Mouse (Mus musculus) CH12.LX (cell line): ENCODE measurements at regions not wholly inside any gene's neighbourhood (a gene's known extent, or its start where the extent isn't known, plus 50 kb on each side); places are given as distances from the start of the nearest gene placed in this dataset.

Experiments used
- DNase-seq: peaks from one replicate; pipeline ENCODE4 v3.0.0-alpha.2; 2013; ENCODE audit errors: extremely low read depth
- H3K27ac ChIP-seq: 2 replicates; pipeline ENCODE4 v1.5.1; 2012; ENCODE audit warnings: low read depth, mild to moderate bottlenecking, control low read depth, moderate library complexity; ENCODE audit not compliant: insufficient read depth
- H3K27me3 ChIP-seq: replicated peaks from 2 replicates; pipeline ENCODE3; 2012; ENCODE audit warnings: inconsistent platforms
- H3K36me3 ChIP-seq, 2 experiments: replicated peaks in 1 of 2; 2 replicates each; pipeline versions ENCODE3 to v1.6.1; 2012; ENCODE audit warnings: inconsistent platforms in 1 of 2, low read length in 1 of 2, mild to moderate bottlenecking in 1 of 2, mixed read lengths in 1 of 2, moderate library complexity in 1 of 2; ENCODE audit not compliant: control insufficient read depth in 1 of 2, insufficient read depth in 1 of 2
- H3K4me1 ChIP-seq, 2 experiments: 2 replicates each; pipeline ENCODE4 v1.6.1; 2012; ENCODE audit warnings: inconsistent platforms in 1 of 2, moderate library complexity in 1 of 2; ENCODE audit not compliant: insufficient read depth in 2 of 2, control insufficient read depth in 1 of 2
- H3K4me2 ChIP-seq: 2 replicates; pipeline ENCODE4 v1.6.1; 2012; ENCODE audit warnings: low read depth, mild to moderate bottlenecking, control low read depth; ENCODE audit not compliant: poor library complexity, insufficient read depth, severe bottlenecking
- H3K4me3 ChIP-seq, 3 experiments: fragments of 150-350 bp in 1 of 3; sonication (generic) in 1 of 3; replicated peaks in 1 of 3; 2 replicates each; pipeline versions ENCODE3 to v1.5.1; 2011 to 2012; ENCODE audit warnings: low read depth in 2 of 3, low read length in 2 of 3, mild to moderate bottlenecking in 2 of 3, moderate library complexity in 2 of 3, control low read depth in 1 of 3, improper control_type of control experiment in 1 of 3, inconsistent platforms in 1 of 3, mixed read lengths in 1 of 3; ENCODE audit not compliant: poor library complexity in 1 of 3
- H3K79me2 ChIP-seq: replicated peaks from 2 replicates; pipeline ENCODE4 v1.6.1; 2012; ENCODE audit warnings: mild to moderate bottlenecking, moderate library complexity; ENCODE audit not compliant: control insufficient read depth, poor library complexity, insufficient read depth, severe bottlenecking; ENCODE audit errors: extremely low read depth
- H3K9ac ChIP-seq: 2 replicates; pipeline ENCODE4 v1.6.1; 2012; ENCODE audit warnings: low read depth, mild to moderate bottlenecking, control low read depth, moderate library complexity; ENCODE audit not compliant: insufficient read depth
- H3K9me3 ChIP-seq: replicated peaks from 2 replicates; pipeline ENCODE3; 2012; ENCODE audit warnings: low read length, inconsistent platforms, mixed read lengths
- BHLHE40 ChIP-seq: IDR thresholded peaks from 2 replicates; pipeline ENCODE4 v1.6.1; 2011; ENCODE audit warnings: mild to moderate bottlenecking, low read depth, low read length, improper control_type of control experiment
- CHD1 ChIP-seq: IDR thresholded peaks from 2 replicates; pipeline ENCODE4 v1.6.1; 2012; ENCODE audit warnings: low read depth, low read length, improper control_type of control experiment, inconsistent platforms
- CHD2 ChIP-seq: IDR thresholded peaks from 2 replicates; pipeline ENCODE4 v1.6.1; 2011; ENCODE audit warnings: low read length, improper control_type of control experiment
- E2F4 ChIP-seq: IDR thresholded peaks from 2 replicates; pipeline ENCODE4 v1.6.1; 2011; ENCODE audit warnings: low read depth, low read length, improper control_type of control experiment; ENCODE audit not compliant: insufficient replicate concordance
- ETS1 ChIP-seq: conservative IDR thresholded peaks from 2 replicates; pipeline ENCODE4 v1.6.1; 2012; ENCODE audit warnings: low read depth, mild to moderate bottlenecking, inconsistent platforms, low read length, improper control_type of control experiment, moderate library complexity
- HCFC1 ChIP-seq: IDR thresholded peaks from 2 replicates; pipeline ENCODE4 v1.6.1; 2012; ENCODE audit warnings: low read depth, mild to moderate bottlenecking, inconsistent platforms, low read length, improper control_type of control experiment
- JUN ChIP-seq: IDR thresholded peaks from 2 replicates; pipeline ENCODE4 v1.6.1; 2011; ENCODE audit warnings: low read depth, mild to moderate bottlenecking, low read length, improper control_type of control experiment, moderate library complexity; ENCODE audit not compliant: insufficient read depth
- JUND ChIP-seq: conservative IDR thresholded peaks from 2 replicates; pipeline ENCODE4 v1.6.1; 2011; ENCODE audit warnings: low read depth, low read length, improper control_type of control experiment
- KAT2A ChIP-seq: IDR thresholded peaks from 2 replicates; pipeline ENCODE4 v1.6.1; 2012; ENCODE audit warnings: low read length, improper control_type of control experiment, inconsistent platforms; ENCODE audit not compliant: insufficient replicate concordance
- MAFK ChIP-seq: IDR thresholded peaks from 2 replicates; pipeline ENCODE4 v1.6.1; 2011; ENCODE audit warnings: low read length, improper control_type of control experiment; ENCODE audit not compliant: insufficient replicate concordance
- MEF2A ChIP-seq: IDR thresholded peaks from 2 replicates; pipeline ENCODE4 v1.6.1; 2014; ENCODE audit warnings: low read depth, mild to moderate bottlenecking, inconsistent platforms, low read length, improper control_type of control experiment, borderline replicate concordance
- NELFE ChIP-seq: IDR thresholded peaks from 2 replicates; pipeline ENCODE4 v1.6.1; 2011; ENCODE audit warnings: low read depth, low read length, improper control_type of control experiment
- PAX5 ChIP-seq: IDR thresholded peaks from 2 replicates; pipeline ENCODE4 v1.6.1; 2012; ENCODE audit warnings: low read length, inconsistent platforms, mixed read lengths
- RCOR1 ChIP-seq: conservative IDR thresholded peaks from 2 replicates; pipeline ENCODE4 v1.6.1; 2012; ENCODE audit warnings: low read depth, mild to moderate bottlenecking, inconsistent platforms, low read length, improper control_type of control experiment
- SIN3A ChIP-seq: IDR thresholded peaks from 2 replicates; pipeline ENCODE4 v1.6.1; 2012; ENCODE audit warnings: low read length, improper control_type of control experiment, inconsistent platforms
- TBP ChIP-seq: conservative IDR thresholded peaks from 2 replicates; pipeline ENCODE4 v1.6.1; 2011; ENCODE audit warnings: low read depth, low read length, improper control_type of control experiment
- TCF12 ChIP-seq: IDR thresholded peaks from 2 replicates; pipeline ENCODE4 v1.6.1; 2014; ENCODE audit warnings: low read depth, mild to moderate bottlenecking, inconsistent platforms, low read length, improper control_type of control experiment
- UBTF ChIP-seq: IDR thresholded peaks from 2 replicates; pipeline ENCODE4 v1.6.1; 2012; ENCODE audit warnings: low read depth, mild to moderate bottlenecking, inconsistent platforms, low read length, improper control_type of control experiment, moderate library complexity
- USF1 ChIP-seq: IDR thresholded peaks from 2 replicates; pipeline ENCODE4 v1.6.1; 2014; ENCODE audit warnings: low read depth, mild to moderate bottlenecking, inconsistent platforms, low read length, improper control_type of control experiment
- USF2 ChIP-seq: conservative IDR thresholded peaks from 2 replicates; pipeline ENCODE4 v1.6.1; 2011; ENCODE audit warnings: low read depth, low read length, improper control_type of control experiment
- ZC3H11A ChIP-seq: IDR thresholded peaks from 2 replicates; pipeline ENCODE4 v1.6.1; 2012; ENCODE audit warnings: low read depth, mild to moderate bottlenecking, inconsistent platforms, low read length, improper control_type of control experiment
- ZKSCAN1 ChIP-seq: IDR thresholded peaks from 2 replicates; pipeline ENCODE4 v1.6.1; 2012; ENCODE audit warnings: low read depth, inconsistent platforms, low read length, improper control_type of control experiment, borderline replicate concordance
- ZMIZ1 ChIP-seq: IDR thresholded peaks from 2 replicates; pipeline ENCODE4 v1.6.1; 2012; ENCODE audit warnings: low read depth, mild to moderate bottlenecking, inconsistent platforms, low read length, improper control_type of control experiment
- ZNF384 ChIP-seq: IDR thresholded peaks from 2 replicates; pipeline ENCODE4 v1.6.1; 2012; ENCODE audit warnings: low read depth, low read length, improper control_type of control experiment, inconsistent platforms
- dilution Hi-C: fragments of 300-500 bp; cut with MboI; formaldehyde crosslinking; loops from 2 replicates; pipeline ENCODE4 v1.14.3; 2020; ENCODE audit warnings: low sequenced_read_pairs; ENCODE audit not compliant: extremely low pct_unique_long_range_greater_than_20kb, extremely low pct_ligation_motif_present
- in situ Hi-C: fragments of 300-500 bp; cut with MboI; formaldehyde crosslinking; loops from 3 replicates; pipeline ENCODE4 v1.14.3; 2019; ENCODE audit warnings: low sequenced_read_pairs, low pct_ligation_motif_present, low pct_unique_long_range_greater_than_20kb, mixed read lengths

- H3K9ac ChIP-seq = no peak overlapping the region
- dilution Hi-C loops = no loop called here
These were observed 791.9 kb upstream of the Pou3f2 start for GRCm38 (mm10) chr4:23280087-23280486.

DNA sequence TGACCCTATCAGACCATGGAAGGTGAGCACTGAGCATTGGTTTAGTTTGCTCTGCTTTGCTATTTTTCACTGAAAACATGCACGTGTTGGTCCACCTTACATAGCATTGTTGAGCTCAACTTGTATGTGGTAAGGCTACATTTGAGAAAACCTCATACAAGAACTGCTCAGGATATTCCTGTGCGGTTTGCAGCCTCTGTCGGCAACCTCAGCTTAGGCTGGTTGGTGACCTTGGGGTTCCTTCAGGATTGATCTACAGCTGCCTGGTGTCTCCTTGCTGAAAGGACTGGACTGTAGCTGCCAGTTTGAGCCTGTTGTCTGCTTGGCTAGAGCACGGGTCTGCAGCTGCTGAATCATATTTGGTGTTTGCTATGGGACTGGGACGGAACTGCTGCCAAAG is 787.0 kb upstream of the Pou3f2 start:
- dilution Hi-C loops = no loop called here

More at GRCm38 (mm10) chr4:23280087-23280486, 791.9 kb upstream of the Pou3f2 start:
- no peaks in the 10 kb centered on the region for H3K79me2 ChIP-seq
- H3K9me3 ChIP-seq = no peaks in the 10 kb centered on the region
- in situ Hi-C loops = no loop called here
- H3K4me3 ChIP-seq = no peak overlapping the region
- TF ChIP-seq TBP = no peak
- TF ChIP-seq CHD1 = no peak
- TF ChIP-seq SIN3A = no peak
- no peak for TF ChIP-seq USF1
- no peak for TF ChIP-seq ZKSCAN1
- TF ChIP-seq BHLHE40 = no peak
- TF ChIP-seq NELFE = no peak
- no peak for TF ChIP-seq ZMIZ1
- TF ChIP-seq HCFC1 = no peak
- no peak for TF ChIP-seq ZC3H11A
- TF ChIP-seq JUND = no peak
- TF ChIP-seq ETS1 = no peak
- no peak for TF ChIP-seq USF2
- no peak for TF ChIP-seq E2F4
- TF ChIP-seq, all 38 proteins: peak for 0
- Histone ChIP-seq H3K27me3 (no peaks in the 10 kb centered on the region), H3K4me2 (no peak overlapping the region), H3K4me1 (no peaks in the 10 kb centered on the region), H3K36me3 (no peaks in the 10 kb centered on the region), H3K27ac (no peak overlapping the region)
- no peak for DNase-seq

More for the DNA sequence above, 787.0 kb upstream of the Pou3f2 start:
- Histone ChIP-seq H3K4me3 (no peak overlapping the region), H3K36me3 (no peaks in the 10 kb centered on the region), H3K9me3 (no peaks in the 10 kb centered on the region), H3K79me2 (no peaks in the 10 kb centered on the region), H3K27me3 (no peaks in the 10 kb centered on the region), H3K27ac (no peak overlapping the region), H3K4me2 (no peak overlapping the region), H3K9ac (no peak overlapping the region), H3K4me1 (no peaks in the 10 kb centered on the region)
- TF ChIP-seq ZKSCAN1 (no peak), CHD2 (no peak), ZNF384 (no peak), MEF2A (no peak), TCF12 (no peak), ZC3H11A (no peak), PAX5 (no peak), USF2 (no peak), ETS1 (no peak), UBTF (no peak), JUN (no peak), KAT2A (no peak), CHD1 (no peak), BHLHE40 (no peak), RCOR1 (no peak), MAFK (no peak)
- in situ Hi-C loops = no loop called here
- no peak for DNase-seq
